Mouse (Mus musculus): ENCODE measurements at regions not wholly inside any gene's neighbourhood (a gene's known extent, or its start where the extent isn't known, plus 50 kb on each side); places are given as distances from the start of the nearest gene placed in this dataset.

DNA sequence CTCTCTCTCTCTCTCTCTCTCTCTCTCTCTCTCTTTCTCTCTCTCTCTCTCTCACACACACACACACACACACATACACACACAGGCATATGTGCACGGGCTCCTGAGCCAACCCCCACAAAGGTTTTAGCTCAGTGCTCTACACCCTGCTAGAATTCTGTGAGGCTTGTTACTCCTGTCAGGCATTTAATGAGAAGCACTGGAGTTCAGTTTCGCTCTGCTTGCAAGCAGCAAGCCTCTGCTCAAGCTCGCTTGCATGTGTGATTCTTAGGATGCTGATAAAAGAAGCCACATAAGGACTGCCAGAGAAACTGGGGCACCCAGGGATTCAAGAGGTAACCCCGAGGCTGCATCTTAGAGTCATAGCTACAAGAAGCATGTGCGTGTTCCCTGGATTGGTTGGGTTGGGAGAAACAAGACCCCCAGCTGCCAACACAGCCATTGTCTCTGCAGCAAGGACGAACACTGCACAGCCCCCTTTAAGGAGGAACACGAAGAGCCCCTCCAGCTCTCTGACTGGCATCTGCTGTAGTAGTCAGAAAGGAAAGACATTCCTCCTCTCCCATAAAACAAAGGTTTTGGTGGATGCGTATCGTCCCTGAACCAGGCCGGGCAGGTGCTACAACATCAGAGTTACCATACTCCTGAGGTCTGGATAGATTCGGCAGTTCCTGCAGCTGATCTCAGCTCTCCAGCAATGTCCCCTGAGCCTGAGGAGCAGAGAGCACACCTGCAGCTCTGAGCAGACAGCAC, 62.4 kb upstream of the Cdh4 start:
- H3K4me1 ChIP-seq, result peaks cover 7% of the 10 kb centered on the region; the same call in 1 of the 2 replicates
- no peak overlapping the region for H3K4me3 ChIP-seq
- no peak overlapping the region for H3K9ac ChIP-seq (replicated peaks)
- no peak overlapping the region for H3K4me2 ChIP-seq (replicated peaks)
- H3K9me3 ChIP-seq, result no peaks in the 10 kb centered on the region
- no peak for ATAC-seq (ENCODE audit: low FRiP score, low read depth)
- no peaks in the 10 kb centered on the region for H3K36me3 ChIP-seq
- H3K27me3 ChIP-seq, result no peaks in the 10 kb centered on the region
- no peak overlapping the region for H3K27ac ChIP-seq (replicated peaks)
- 68% methylated on average over 11 of the region's 11 CpGs for WGBS

DNA sequence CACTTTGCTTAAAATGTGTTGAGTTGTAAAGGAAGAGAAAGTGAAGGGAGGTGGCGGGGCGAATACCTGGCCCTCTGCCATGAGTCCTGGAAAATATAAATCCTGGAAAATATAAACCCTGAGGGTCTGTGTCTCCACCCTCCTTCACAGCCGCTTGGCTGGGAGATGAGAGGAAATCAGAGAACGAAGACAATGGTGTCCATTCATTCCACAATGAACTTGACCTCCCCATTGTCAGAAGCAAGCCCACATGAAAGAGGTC, 61.9 kb upstream of the Cdh4 start:
- WGBS, result 85% methylated on average over 4 of the region's 4 CpGs
- no peaks in the 10 kb centered on the region for H3K27me3 ChIP-seq

DNA sequence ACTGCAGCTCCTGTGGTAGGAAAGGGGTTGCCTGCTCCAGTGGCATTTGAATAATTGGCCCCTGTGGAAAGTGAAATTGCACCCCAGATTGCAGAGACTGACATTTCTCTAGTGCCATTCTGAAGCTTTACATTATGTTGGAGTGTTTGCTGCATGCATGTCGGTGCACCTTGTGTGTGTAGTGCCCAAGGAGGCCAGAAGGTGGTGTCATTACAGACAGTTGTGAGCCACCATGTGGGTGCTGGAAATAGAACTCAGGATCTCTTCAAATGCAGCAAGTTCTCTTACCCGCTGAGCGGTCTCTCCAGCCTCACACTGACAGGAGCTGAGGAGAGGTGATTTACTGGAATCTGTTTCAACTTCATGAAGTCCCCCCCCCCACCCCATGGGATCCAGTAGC, 60.3 kb upstream of the Cdh4 start:
- Histone ChIP-seq H3K36me3 (no peaks in the 10 kb centered on the region), H3K9ac (replicated peaks) (no peak overlapping the region), H3K4me1 (peaks cover 7% of the 10 kb centered on the region; the same call in 1 of the 2 replicates), H3K4me3 (no peak overlapping the region), H3K4me2 (replicated peaks) (no peak overlapping the region), H3K27ac (replicated peaks) (no peak overlapping the region), H3K27me3 (no peaks in the 10 kb centered on the region), H3K9me3 (no peaks in the 10 kb centered on the region)
- no peak for ATAC-seq (ENCODE audit: low FRiP score, low read depth)
- WGBS, result 91% methylated on average over 3 of the region's 3 CpGs

More for the DNA sequence above, 61.9 kb upstream of the Cdh4 start:
- H3K9ac ChIP-seq (replicated peaks), result no peak overlapping the region
- H3K4me2 ChIP-seq (replicated peaks), result no peak overlapping the region
- no peaks in the 10 kb centered on the region for H3K9me3 ChIP-seq
- no peak overlapping the region for H3K27ac ChIP-seq (replicated peaks)
- no peak for ATAC-seq (ENCODE audit: low FRiP score, low read depth)
- H3K4me3 ChIP-seq, result no peak overlapping the region
- peaks cover 7% of the 10 kb centered on the region; the same call in 1 of the 2 replicates for H3K4me1 ChIP-seq
- no peaks in the 10 kb centered on the region for H3K36me3 ChIP-seq

DNA sequence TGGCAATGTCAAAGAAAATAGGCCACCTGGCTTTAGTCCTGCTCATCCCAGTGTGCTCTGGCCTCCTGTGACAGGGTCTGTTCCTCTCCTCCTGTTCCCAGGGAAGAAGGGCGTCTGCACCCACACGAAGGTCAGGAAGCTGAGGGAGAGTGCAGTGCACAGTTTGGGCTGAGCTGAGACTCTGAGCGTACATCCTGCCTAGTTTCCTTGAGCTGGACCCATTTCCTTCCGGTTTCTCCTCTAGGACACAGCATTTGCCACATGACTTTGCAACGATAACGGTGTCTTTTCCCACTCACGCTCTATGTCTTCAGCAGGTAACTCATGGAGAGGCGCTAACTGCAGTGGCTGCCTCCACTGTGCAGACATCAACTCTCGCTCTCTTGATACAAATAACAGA, 59.6 kb upstream of the Cdh4 start:
- Histone ChIP-seq H3K9me3 (no peaks in the 10 kb centered on the region), H3K4me1 (peaks cover 7% of the 10 kb centered on the region; the same call in 1 of the 2 replicates), H3K4me3 (no peak overlapping the region), H3K4me2 (replicated peaks) (no peak overlapping the region), H3K27ac (replicated peaks) (no peak overlapping the region), H3K9ac (replicated peaks) (no peak overlapping the region), H3K36me3 (no peaks in the 10 kb centered on the region), H3K27me3 (no peaks in the 10 kb centered on the region)
- no peak for ATAC-seq (ENCODE audit: low FRiP score, low read depth)
- 92% methylated on average over 9 of the region's 9 CpGs for WGBS

DNA sequence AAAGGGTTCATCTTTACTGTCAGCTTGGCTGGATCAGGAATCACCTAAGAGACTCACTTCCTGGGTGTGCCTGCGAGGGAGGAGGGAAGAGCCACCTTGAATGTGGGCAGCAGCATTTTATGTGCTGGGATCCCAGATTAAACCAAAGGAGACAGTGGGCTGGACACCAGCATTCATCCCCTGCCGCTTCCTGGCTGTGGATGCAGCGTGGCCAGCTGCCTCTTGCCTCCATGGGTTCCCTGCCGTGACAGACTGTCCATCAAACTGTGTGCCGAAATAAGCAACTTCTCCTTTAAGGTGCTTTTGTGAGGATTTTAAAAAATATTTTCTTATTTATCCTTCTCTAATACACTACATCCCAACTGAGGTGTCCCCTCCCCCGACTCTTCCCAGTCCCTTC, 55.4 kb upstream of the Cdh4 start:
- no peak for ATAC-seq (ENCODE audit: low FRiP score, low read depth)
- no peak overlapping the region for H3K4me3 ChIP-seq
- H3K4me1 ChIP-seq, result no peaks in the 10 kb centered on the region
- H3K27ac ChIP-seq (replicated peaks), result no peak overlapping the region
- no peak overlapping the region for H3K9ac ChIP-seq (replicated peaks)
- H3K36me3 ChIP-seq, result no peaks in the 10 kb centered on the region
- WGBS, result 67% methylated on average over 6 of the region's 6 CpGs
- no peak overlapping the region for H3K4me2 ChIP-seq (replicated peaks)
- no peaks in the 10 kb centered on the region for H3K27me3 ChIP-seq
- no peaks in the 10 kb centered on the region for H3K9me3 ChIP-seq

DNA sequence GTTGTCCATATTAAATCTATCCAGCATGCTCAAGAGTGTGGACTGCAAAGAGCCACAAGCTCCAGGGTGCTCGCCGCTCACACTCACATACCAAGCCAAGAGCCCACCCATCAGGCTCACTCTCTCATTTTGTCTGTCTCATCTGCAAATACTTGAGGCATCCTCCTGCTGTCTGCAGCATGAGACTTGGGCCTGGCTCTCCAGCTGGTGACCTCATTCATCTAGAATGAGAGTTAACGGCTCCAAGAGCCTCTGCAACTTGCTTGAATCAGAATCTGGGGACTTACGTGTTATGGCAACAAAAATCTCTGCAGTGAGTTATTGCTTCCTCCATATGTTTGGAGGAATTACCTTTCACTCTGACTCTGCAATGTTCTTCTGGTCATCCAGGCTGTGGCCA, 51.7 kb upstream of the Cdh4 start:
- no peaks in the 10 kb centered on the region for H3K27me3 ChIP-seq
- ATAC-seq (ENCODE audit: low FRiP score, low read depth), result no peak

DNA sequence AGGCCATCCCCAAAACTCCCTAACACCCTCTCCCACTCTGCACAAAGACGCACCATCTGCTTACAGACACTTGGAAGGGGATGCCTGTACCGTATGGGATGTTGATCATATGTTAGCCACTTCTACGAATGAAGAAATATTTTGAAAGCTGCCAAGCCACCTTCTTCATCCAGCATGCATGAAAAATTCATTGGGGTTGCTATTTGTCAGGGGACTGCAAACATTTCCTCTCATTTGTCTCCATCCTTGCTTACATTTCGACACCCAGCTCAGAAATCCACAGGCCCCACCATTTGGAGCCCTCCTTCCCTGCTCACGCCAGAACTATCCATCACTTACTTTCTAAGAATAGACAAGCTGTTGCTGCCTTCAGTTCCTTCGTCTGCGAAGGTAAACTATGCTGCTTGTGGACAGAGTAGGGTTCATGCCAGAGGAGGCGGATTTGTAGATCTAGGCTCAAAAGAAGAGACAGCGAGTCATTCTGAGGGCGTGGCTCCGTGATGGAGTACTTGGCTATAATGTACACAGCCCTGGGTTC, 51.2 kb upstream of the Cdh4 start:
- Histone ChIP-seq H3K4me3 (no peak overlapping the region), H3K4me2 (replicated peaks) (no peak overlapping the region), H3K27me3 (no peaks in the 10 kb centered on the region), H3K9me3 (no peaks in the 10 kb centered on the region), H3K27ac (replicated peaks) (no peak overlapping the region), H3K9ac (replicated peaks) (no peak overlapping the region), H3K4me1 (no peaks in the 10 kb centered on the region), H3K36me3 (no peaks in the 10 kb centered on the region)
- ATAC-seq (ENCODE audit: low FRiP score, low read depth), result no peak
- WGBS, result 87% methylated on average over 11 of the region's 11 CpGs

More for the DNA sequence above, 51.7 kb upstream of the Cdh4 start:
- Histone ChIP-seq H3K4me1 (no peaks in the 10 kb centered on the region), H3K9me3 (no peaks in the 10 kb centered on the region), H3K36me3 (no peaks in the 10 kb centered on the region), H3K9ac (replicated peaks) (no peak overlapping the region), H3K27ac (replicated peaks) (no peak overlapping the region), H3K4me3 (no peak overlapping the region), H3K4me2 (replicated peaks) (no peak overlapping the region)
- 88% methylated on average over 4 of the region's 4 CpGs for WGBS

Measured in midbrain, embryonic 12.5 days (tissue).